Mouse (Mus musculus) c-Kit-positive CD71-positive TER-119-negative erythroid progenitor cells, embryonic 14.5 days (primary cell): ENCODE measurements around the gene Nit2.
"Not testable (repeated sequence)": the region's sequence is repeated elsewhere in the genome, so short reads cannot be mapped to it uniquely, and the experiment has no call there.

ENCODE experiments used
- DNase-seq: peaks from one replicate; pipeline ENCODE4 v3.0.0-alpha.2; 2013; ENCODE audit warnings: low read depth

The Nit2 gene

DNA sequence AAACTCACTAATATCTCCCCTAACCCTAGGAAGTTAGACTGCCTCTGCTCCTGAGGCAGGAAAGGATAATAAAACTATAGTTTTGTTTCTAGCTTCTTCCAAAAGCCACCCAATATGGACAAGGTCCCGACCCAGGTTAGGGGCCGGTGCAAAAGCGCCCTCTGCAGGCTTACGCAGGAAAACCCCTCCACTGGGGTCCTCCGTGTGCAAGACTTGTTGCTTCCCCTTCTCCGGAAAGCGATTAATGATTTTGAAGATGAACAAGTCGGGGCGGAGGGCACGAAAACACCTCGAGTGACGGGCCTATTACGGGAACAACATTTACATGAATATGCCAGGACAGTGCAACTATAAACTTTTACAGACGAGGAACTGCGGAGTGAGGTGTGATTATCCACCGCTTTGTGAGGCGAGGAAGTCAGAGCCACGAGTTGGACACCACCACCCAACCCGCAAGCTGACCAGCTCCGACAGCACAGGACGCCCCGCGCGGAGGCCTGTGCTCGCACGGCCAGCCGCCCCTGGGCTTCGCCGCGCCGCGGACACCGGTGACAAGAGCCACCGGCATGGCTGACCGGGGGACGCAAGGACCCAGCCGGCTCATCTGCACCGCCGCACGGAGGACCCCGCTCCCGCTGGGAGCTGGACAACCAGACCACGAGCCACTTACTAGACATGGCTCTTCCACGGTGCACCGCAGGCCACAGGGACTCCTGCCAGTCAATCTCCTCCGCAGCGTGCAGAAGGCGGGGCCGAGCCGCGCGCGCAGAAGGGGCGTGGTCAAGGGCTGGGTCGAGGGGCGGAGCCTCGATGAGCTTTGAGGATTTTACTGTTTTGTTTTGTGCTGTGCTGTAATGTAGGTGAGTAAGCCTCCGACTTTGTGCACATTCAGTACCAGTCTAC is at the start of gene Nit2:
Gene Nit2, minus strand, starts transcription at position 731 of the 903 bp plus-strand sequence.
- peak; percentile 76 for DNase-seq

DNA sequence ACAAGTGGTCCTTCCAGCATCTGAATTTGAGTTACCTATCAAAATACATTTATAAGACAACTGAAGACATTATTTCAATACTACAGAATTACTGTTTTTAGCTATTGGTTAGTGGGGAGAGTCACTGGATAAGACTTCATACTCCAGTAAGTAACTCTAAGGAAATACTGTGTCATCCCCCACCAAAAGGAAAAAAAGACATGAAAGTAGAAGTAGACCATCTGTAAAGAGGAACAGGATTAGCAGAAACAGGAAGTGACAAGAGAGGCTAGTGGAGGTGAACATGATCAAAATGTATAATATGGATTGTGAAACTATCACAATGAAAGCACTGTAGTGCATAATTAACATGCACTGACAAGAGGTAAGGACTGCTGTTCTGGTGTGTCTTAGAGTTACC is 48.8 kb upstream of the Nit2 start:
- no peak for DNase-seq

DNA sequence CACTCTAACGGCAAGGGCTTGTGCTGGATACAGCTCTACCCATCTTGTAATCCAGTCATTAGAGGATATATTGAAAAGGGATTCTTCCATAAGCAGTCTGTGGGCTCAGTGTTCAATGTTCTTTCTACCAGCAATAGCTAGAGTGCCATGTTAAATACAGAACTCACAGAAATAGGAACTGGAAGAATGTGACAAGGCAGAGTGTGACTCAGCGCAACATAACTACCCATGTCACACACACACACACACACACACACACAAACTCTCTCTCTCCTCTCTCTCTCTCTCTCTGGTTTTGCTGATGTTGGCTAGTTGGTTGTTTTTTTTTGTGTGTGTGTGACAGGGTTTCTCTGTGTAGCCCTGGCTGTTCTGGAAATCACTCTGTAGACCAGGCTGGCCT is 43.9 kb upstream of the Nit2 start:
- no peak for DNase-seq

DNA sequence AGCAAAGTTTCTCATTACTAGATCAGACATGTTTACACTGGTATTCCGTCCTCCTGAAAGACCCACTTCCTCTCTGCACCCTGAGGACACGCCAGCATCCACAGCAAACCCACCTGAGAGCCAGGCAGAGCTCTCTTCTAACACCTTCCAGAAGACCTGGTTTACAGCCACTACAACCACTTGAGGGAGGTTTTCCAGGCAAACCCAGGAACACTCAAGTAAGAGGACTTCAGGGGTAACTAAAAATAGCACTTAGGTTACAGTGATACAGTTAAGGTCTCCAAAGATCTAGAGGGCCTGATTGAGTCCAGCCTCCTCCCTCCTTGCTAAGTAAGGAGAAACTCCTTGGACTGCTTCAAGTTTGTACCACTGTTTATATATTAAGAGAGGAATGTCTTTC is 41.2 kb upstream of the Nit2 start:
- DNase-seq: no peak

DNA sequence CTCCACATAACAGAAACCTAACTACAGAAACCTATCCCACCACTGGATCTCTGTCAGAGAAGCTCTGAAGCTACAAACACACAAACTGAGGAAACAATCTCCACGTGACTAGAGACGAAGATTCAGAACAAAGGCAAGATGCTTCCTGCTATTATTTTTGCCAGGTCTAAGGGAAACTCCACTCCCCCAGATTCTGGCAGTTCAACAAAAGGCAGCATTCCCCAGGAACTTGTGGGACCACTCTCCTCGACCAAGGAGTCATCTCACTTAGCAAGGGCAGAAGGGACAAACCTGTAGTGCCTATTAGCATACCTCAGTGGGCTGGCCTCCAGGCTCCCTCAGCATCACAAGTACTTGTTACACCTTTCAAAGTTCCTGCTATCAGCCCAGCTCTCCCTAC is 30.1 kb upstream of the Nit2 start:
- no peak for DNase-seq

DNA sequence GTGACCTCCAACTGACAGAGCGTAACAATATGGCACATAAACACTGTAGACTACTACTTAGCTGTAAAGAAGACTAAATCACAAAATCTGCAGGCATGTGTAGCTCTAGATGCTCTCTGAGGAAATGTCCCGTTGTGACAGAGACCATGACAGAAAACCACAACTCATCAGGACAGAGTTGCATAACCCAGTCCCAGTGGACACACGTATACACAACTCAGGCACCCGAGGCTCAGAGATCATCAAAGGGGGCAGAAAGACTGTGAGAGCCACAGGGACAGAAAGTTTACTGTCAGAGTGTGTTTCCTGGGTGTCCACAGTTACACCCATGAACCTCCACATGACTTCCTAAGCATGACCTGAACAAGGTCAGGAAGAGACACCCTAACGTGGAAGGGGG is 29.4 kb upstream of the Nit2 start:
- no peak for DNase-seq

DNA sequence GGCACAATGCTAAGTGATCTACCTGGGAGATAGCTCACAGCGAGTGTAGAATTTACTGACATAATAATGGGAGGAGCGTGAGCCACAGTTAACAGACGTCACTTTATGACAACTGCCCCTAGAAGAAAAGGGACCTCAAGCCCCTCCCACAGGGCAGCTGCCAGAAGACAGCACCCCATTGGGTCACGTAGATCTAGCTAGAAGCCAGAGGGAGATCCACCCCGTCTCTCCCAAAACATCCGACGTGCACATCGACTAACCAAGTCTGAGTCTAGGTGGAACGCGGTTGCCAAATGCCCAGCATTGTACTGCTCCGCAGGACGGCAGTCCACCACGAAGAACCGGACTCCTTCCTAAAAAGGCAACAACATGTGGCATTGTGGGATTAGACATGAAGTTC is 24.1 kb upstream of the Nit2 start:
- DNase-seq: no peak

DNA sequence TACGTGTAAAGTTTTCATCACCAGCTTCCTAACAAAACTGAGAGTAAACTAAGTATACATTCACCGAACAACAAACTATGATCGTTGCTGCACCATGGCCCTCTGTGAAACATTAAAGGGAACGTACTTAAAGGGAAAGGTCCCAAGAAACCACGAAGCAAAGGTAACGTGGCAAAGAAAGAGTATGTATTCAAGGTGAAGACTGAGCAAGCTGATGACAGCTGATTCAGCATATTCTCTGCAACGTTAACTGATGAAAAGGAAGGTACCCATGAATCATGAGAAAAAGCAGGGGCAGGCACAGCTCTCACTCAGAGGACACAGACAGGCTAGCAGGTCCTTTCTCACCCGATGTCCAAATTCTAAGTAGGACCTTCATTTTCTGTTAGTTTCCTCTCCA is 23.2 kb upstream of the Nit2 start:
- DNase-seq: no peak

DNA sequence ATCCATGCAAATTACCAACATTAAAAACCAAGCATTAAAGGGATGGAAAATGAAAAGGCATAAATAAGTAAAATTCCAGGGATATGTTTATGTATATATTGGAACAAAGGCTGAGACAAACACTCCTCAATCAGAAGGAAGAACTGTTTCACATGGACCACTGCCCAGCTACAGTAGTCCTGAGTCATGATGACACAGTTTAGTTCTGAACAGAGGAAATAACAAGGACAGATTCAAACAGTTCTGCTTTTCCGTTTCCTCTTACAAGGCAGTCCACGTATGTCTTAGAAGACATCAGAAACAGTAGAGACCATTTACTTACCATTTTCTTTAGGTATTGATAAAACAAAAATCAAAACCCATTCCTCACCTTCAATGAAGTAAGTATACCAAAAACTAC is 22.4 kb upstream of the Nit2 start:
- no peak for DNase-seq

DNA sequence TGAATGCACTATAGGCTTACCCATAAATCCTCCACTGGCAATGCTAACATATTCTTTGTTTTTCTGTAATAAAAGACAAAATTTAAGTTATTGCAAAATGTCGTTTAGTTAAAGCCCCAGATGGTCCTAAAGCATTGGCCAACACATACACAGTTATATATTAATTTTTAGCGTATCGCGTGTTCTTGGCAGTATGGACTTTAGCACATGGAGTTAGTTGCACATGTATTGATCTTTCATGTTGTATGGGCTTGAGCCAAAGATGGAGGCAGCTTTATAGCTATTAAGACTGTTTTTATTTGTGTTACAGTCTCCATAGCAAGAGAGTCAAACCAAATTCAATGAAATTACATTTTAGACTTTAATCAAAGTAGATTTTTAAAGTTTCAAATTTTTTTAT is 19.5 kb upstream of the Nit2 start:
- no peak for DNase-seq

DNA sequence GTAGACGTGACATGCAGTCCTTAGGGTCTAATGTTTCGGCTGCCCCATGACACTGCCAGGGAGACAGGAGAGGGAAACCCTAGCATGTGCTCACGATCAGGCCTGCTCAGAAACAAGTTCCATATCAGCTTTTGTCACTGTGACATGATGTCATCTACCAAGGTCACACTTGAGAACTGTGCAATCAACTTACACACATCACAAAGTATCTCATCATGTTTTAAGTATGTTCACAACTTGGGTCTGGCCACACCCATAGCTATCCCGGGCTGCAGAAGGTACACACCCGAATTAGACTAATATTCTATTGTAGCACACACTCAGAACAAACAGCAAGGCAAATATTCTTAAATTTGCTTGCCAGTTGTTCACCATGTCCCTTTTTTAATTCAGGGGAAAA is 14.9 kb upstream of the Nit2 start:
- DNase-seq: no peak

DNA sequence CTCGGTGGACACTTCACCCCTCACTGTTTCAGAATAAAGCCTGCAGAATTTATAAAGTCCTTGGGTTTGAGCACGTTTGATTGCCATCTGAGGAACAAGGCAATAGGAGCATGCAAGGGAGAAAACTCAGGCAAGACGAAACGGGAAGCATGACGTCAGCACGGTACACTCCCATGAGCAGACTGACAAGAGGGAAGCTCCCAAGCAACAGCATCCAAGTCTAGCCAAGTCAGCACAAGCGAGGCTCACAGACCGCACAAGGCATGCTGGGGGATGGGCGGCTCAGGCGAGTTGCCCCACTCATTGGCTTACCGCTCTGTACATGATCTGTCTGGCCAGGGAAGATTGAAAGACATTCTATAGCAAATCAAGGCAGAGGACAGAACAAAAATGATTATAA is 14.0 kb upstream of the Nit2 start:
- no peak for DNase-seq

DNA sequence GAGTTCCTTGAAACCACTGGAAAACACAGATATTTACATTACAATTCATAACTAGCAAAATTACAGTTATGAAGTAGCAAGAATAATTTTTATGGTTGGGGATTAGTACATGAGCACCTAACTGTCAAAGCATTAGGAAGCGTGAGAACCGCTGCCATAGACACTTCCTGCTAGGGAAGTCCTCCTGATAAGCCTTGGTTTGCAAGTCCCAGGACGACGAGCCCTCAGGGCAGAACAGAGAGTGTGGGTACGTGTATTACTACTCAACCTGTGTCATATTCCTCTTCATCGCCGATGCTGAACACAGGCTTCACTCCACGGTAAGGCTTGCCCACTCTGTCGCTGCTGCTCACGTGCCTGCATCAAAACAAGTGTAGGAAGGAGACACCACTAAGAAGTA is 10.5 kb upstream of the Nit2 start:
- DNase-seq: no peak

DNA sequence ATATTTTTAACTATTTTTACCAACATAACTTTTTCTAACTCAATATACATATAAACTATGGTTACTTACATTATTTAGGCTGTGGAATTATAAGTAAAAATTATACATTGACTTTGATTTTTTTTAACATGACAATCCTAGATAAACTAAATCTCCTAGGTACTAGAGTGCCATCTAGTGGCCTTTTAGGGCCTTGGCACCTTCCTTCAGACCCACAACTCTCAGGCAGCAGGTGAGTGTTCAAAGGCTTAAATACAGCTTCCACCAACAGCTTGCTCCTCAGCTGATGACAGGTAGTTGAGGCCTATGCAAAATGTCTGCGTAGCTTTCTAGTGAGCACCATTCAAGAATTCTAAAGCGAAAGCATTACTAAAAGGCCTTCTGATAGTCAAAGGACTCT is 10.1 kb upstream of the Nit2 start:
- DNase-seq: no peak

DNA sequence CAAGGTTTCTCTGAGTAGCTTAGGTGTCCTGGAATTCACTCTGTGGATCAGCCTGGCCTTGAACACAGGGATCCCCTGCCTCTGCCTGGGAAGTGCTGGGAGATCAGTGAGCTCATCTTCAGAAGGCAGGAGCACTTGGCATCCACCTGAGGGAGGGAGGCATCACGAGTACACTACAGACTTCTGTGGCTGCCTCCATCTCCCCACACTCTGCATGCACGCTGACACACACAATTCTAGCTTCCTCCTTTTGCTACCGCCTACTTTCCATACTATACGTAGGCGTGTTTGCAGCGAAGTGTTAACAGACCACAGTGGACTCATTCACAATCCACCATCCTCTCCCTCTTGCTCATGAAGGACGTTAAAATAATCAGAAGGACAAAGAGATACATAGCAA is 9.1 kb upstream of the Nit2 start:
- DNase-seq: no peak

DNA sequence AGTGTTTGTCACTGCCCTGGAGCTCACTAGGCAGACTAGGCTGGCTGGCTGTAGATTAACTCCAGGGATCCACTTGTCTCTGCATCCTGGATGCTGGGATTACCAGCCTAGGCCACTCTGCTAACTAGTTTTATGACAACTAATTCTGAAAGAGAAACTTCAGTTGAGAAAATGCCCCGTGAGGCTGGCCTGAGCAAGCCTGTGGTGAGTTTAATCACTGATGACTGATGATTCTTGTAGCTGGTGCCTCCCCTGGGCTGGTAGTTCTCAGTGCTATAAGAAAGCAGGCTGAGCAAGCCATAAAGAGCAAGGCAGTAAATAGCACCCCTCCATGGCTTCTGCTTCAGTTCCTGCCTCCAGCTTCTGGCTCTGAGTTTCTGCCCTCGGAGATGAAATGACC is 8.6 kb upstream of the Nit2 start:
- no peak for DNase-seq

DNA sequence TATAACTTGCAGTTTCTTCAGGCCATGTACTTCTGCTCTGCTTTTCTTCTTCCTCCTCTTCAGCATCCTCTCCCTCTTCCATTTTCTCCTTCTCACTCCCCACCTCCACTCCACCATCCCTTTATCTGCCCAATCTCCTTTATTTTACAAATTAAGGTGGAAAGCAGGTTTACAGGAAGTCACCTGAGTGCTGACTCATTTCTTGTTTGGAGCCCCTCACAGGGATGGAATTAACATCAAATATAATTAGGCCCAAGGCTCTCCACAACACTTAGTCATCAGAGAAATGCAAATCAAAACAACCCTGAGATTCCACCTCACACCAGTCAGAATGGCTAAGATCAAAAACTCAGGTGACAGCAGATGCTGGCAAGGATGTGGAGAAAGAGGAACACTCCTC is 7.3 kb upstream of the Nit2 start:
- DNase-seq: not testable (repeated sequence)

DNA sequence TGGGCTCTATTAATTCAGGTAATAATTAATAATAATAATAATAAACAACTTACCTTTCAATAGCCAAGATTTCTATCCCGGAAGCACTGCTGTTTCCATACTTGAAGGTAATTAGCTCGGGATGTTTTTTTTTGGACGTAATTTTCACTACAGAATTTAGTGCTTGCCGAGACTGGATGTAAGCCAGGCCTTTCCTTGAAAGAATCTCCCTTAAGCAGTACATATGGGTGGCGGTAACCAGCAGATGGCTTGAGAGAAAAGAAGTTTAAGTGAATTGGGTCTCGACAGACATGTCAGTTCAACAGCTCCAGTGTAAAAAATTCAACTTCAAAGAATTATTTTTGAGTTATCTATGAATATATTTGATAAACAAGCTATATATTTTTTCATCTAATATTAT is 4.4 kb upstream of the Nit2 start:
- no peak for DNase-seq

DNA sequence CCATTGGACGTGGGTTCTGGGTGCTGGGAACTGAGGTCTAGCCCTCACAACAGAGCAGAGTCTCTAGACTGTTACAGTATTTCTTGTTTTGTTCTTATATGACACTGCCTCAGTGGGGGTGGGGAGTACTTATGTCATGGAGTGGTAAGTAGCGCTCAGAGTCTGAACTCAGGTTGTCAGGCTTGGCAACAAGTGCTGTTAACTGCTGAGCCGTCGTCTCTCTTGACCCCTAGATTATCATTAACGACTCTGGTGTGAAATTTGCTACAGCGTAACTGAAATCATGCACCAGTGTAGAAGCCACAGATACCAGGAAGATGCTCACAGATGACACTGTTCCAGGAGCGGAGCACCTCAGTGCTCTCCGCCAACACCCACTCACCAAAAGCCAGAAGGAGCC is 4.0 kb upstream of the Nit2 start:
- DNase-seq: no peak

DNA sequence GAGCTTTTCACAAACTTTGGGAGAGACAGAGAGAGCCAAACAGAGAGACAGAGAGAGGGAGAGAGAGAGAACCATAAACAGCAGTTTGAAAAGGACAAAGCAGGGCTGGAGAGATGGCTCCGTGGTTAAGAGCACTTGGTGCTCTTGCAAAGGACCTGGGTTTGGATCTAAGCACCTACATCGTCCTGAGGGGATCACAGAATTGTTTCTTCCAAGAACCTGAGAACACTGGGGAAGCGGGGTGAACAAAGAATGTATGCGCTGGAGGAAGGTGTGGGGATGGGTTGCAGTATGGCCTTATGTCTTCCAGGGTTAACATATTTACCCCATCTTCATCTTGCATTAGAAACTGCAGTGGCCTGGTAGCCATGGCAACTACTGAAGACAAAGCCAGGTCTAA is 1.1 kb upstream of the Nit2 start:
- no peak for DNase-seq

DNA sequence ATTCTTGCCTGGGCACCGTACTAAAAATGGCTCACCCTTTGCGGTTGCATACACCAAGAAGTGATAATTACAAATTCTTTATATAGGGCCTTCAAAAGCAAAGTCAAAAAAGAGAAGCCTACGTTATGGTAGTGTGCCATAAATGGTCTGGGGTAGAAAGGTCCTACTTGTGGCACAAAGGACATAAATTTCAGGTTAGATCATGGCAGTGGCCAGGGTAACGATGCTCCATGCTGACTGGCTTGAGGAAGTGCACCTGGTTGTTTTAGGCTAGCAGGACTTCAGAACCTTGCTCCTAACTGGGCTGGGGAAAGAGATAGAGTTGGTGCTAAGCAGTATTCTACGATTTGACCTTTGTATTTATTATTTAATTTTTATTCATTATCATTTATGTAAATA is 372 bp upstream of the Nit2 start:
- DNase-seq: no peak

DNA sequence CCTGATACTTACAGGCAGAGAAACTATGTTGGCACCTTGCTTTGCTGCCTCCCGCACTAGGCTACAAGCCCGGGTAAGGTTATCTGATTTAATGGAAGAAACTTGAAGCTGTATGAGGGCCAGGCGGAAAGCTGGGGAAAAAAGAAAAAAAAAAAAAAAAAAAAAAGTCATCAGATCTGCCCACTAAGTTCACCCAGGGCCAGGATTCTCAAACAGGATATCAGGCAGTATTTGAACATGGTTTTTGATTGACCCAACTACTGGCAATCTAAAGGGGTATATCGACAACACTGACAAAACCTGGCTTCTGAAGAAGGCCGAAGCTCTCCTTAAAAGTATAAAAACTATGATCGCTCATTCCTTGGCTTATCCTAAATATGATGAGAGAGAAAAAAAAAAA is 1.1 kb downstream of the Nit2 start:
- DNase-seq: no peak

DNA sequence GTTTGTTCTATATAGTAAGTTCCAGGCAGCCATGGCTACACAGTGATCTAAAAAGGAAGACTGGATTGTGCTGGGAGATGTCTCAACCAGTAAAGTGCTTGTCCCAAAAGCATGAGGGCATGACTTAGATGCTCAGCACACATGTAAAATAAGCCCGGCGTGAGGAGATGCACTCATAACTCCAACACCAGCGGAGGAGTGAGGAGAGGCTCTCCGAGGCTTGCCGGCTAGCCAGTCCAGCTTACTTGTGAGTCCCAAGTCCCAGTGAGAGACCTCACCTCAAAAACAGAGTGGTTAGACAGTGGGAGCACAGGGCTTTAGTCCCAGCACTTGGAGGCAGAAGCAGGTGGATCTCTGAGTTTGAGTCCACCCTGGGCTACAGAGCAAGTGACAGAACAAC is 2.0 kb downstream of the Nit2 start:
- no peak for DNase-seq

DNA sequence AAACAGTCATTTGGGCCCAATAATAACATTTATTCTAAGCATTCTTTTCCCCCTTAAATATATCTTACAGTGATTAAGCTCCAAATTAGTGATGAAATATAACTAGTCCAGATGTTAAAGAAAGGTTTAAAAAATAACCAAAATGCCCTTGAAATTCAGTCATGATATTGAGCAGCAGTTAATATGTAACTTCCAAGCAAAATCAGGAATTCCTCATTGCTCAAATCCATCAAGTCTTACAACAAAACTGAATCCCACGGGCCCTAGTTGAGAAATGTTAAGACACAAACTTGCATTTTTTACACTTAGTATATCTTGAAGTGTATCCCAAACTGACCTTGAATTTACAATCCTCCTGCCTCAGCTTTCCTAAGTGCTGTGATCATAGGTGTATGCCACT is 3.4 kb downstream of the Nit2 start:
- DNase-seq: no peak
